Mouse (Mus musculus): ENCODE measurements around the gene Nectin1.

GRCm38 (mm10) chr9:43747710-43748109 is 3.9 kb downstream of the Nectin1 start:
- no peak for TF ChIP-seq CTCF (IDR thresholded peaks at IDR 0.05; ENCODE audit: control insufficient read depth, insufficient read depth, low read length)
- TF ChIP-seq POLR2A (IDR thresholded peaks at IDR 0.05; ENCODE audit: borderline replicate concordance, control insufficient read depth, low read depth, low read length) = no peak

Measured in bone marrow, adult 2 months (tissue).